Mouse (Mus musculus) heart, postnatal 36 days (tissue): ENCODE results near the gene Sox2. TPM values are rescaled to one million over a fixed set of nuclear protein-coding genes. Genes with fewer than 3 reads are reported as not detected.

ENCODE experiments used
- DNase-seq, 2 experiments: peaks; one replicate each; pipeline ENCODE4 v3.0.0; 2021 to 2022
- intact Hi-C: fragments of 180-260 bp; cut with DNase I; formaldehyde crosslinking; loops from one replicate; pipeline ENCODE4 v1.15.1; 2025
- total RNA-seq, 2 experiments: library from RNA; stranded (reverse); gene quantifications; 2 replicates each; pipeline ENCODE4 v1.2.3; 2021

The Sox2 gene
- total RNA-seq, 2 experiments from 2014 or later: 0.16 TPM; not detected in 1

GRCm38 (mm10) chr3:34658241-34658965 is 8.2 kb downstream of the Sox2 start:
- intact Hi-C loops: no loop called here
- no peak for DNase-seq

DNA sequence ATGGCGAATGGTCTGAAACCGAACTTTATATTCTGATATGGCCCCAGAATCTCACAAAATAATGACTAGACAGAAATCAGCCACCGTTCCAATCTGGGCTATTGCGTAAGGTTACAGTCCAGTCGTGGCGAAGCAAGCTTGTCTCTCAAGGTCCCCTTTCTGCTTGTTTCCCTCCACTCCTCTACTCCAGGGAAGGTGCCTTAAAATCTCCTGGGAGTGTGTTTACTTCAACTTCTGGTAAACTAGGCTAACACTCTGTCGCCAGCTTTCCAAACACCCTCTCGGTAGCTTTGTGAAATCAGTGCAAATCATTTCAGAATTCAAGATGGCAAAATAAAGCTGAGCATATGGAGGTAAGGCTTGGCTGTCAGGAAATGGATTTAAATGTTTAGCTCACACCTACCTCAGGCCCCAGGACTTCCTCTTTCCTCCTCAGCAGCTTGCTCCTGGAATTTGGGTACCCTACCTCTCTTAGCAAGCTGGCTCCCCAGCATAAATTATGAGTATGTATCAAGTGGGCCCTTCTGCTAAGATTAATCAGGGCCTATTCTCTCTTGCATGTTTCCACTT is 8.8 kb downstream of the Sox2 start:
- DNase-seq: no peak
- intact Hi-C loops: no loop called here

GRCm38 (mm10) chr3:34659861-34660260 is 9.7 kb downstream of the Sox2 start:
- intact Hi-C loops: no loop called here
- no peak for DNase-seq

GRCm38 (mm10) chr3:34660542-34661290 is 10.5 kb downstream of the Sox2 start:
- no peak for DNase-seq
- intact Hi-C loops: no loop called here

DNA sequence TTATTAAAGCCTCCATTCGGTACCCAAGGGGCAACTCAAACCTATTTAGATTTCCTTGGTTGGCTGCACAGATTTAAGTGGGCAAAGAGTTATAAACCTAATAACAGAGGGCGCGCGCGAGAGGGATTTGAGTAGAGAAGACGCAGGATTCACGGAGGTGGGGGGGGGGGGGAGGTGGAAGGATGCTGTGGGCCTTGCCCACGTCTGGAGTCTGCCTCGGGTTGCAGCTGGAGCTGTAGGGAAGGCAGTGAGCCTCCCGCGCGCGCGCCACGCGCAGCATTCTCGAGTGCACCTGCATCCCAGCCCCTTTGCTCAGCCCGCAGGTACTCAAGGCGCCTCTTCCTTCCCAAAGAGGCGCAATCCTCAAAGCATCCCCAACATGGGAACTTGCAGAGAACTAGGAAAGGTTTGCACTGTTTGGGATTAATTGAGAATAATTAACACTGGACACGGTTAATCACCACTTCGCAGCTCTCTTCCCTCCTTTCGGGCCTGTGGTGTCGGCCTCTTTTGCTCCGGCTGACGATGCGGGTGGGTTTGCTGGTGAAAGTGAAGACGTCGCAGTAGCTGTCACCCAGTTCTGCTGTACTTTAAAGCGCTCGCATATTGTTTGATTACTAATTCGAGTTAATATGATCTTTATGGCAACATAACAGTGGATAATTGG is 11.3 kb downstream of the Sox2 start:
- no peak for DNase-seq
- intact Hi-C loops: no loop called here

DNA sequence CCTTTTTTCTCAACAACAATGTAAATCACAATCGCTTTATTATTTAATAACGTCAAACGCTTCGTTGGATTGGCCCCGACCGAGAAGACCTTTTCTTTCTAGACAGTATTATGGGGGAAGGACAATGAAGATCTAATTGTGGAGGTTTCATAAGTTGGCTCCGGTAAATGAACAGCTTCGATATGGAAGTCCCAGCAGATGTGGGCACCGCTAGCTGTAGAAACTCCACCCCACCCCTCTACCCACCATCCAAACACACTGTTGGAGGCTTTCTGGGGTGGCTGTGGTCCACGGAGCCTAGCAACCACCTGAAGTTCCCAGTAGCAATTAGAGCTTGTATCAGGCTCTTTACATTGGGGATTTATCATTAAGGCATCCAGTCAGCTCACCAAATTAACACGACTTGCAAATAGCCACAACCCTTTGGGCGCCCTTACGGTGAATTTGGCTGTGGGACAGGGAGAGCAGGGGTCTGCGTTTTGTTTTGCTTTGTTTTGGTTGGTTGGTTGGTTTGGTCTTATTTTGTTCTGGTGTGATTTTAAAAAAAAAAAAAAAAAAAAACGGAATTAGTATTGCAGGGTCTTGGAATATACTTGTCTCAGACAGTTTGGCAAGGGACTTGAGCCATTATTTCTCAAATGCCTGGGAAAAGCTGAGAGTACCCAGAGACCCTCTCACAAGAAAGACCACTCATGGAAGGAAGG is 12.0 kb downstream of the Sox2 start:
- DNase-seq: no peak

DNA sequence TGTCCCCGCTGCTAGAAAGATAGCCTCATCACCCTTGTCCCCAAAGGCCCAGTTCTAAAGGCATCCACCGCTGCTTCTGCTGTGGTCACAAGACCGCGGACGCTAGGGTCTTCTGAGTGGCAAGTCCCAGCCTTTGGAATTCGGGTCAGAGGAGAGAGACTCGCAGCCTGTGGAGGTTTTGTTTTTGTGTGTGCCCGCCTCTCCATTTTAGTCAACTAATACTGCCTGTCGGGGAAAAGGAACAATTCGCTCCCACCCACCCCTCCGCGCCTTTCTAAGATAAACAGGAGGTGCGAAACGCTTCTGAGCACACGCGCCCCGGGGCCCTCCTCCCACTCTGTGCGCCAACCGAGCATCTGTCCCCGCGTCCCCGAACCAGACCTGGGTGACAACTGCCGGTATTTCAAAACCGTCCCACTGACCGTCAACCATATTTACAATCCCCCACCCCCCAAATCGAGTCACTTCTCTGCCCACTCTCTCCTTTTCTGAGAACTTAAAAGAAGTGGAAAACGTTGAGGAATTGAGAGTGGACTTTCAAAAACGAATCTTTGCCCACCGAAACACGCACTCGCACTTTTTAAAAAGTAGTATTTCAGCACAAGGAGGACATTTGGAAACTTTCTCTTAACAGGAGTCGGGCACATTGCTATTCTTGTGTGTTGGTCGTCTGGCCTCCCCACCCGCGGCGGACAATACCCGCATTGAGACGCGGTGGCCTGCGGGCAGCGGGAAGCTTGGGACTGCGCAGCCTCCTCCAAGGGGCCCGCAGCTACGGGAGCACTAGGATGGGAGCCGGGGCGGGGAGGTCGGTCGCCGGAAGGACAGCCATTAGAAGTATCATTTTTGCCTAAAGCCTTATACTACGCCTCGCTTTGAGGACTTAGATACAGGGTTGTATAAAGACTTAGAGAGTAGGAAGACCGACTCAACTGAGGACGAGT is 12.8 kb downstream of the Sox2 start:
- no peak for DNase-seq
- intact Hi-C loops: no loop called here

More for the DNA sequence above, 12.0 kb downstream of the Sox2 start:
- intact Hi-C loops: no loop called here

DNA sequence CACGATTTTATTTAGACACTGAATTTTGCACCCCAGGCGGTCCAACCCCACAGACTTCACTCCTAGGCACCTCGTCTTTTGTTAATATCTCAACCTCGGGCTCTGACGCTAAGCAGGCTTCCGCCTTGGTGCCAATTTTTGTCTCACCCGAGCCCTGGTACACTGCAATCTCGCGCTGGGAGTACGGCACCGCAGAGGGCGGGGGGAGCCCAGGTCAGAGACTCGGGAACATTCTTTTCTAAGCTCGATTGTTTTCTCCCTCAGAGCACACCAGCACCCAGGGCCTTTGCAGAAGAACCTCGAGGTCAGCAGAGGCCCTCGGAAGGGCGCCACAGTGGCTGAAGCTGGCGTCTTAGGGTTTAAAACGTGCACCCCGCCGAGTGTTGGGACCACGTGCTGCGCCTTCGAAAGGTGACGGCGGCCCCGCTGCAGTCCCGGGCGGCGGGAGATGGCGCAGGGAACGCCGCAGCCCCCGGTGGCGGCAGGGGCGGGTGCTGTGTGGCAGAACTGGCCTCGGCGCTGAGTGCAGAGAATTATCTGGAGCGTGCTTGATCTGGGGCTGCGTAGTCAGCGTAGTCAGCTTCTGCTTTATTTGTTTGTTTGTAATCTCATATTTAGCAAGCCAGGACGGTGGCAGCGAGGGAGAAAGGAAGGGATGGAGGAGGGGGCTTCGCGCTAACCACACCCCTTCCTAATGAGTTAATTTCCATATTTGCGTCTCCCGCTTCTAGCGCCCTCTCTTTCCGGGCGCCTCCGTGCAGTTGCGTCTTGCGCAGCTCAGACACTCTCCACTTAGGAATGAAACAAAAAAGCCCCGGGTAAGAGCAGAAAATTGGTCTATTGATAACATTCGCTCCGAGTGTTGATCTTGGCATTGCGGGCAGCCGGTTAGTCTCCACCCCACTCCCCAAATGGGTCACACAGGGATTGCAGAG is 13.8 kb downstream of the Sox2 start:
- DNase-seq: peak in 1 of 2 experiments; percentile 17
- intact Hi-C loops: no loop called here

- peak in 1 of 2 experiments; percentile 22 for DNase-seq
- intact Hi-C loops: no loop called here
Observed at GRCm38 (mm10) chr3:34664636-34665531, 14.7 kb downstream of the Sox2 start.

DNA sequence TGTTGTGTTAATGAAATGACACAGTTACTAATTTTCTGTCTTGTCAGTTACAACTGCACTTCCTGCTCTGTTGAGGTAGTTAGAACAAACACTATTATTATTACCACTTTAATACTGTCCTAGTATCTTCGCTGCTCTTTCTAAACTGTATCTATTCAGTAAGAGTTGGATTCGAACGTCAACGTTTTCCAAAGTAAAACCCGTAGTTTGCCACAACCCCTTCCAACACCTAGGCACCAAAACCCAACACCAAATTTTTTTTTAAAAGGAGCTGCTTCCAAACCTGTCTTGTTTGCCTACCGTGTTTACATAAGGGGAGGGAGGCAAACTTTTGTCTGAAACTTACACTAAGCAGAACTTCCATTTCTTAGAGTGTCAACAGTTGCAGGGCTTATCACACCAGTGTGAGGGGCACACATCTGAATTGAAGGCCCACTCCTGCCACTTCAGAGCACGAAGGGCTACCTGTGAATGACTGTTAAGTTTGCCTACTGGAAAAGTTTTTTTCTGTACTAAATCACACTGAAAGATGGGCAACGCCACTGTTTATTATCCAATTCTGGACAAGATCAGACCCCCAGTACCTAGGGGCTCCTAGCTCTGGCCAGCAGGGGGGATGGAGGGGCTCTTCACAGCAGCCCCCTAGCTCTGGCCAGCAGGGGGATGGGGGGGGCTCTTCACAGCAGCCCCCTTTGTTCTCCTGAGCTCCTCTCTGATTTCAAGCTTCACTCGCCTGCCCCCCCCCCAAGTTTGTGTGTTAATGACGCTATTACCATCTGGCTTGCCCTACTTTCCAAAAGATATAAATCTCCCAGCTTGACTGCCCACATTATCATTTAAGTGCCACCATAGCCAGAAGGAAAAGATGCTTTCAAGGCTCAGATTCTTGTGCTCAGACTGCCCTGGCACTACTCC is 15.8 kb downstream of the Sox2 start:
- intact Hi-C loops: no loop called here

DNA sequence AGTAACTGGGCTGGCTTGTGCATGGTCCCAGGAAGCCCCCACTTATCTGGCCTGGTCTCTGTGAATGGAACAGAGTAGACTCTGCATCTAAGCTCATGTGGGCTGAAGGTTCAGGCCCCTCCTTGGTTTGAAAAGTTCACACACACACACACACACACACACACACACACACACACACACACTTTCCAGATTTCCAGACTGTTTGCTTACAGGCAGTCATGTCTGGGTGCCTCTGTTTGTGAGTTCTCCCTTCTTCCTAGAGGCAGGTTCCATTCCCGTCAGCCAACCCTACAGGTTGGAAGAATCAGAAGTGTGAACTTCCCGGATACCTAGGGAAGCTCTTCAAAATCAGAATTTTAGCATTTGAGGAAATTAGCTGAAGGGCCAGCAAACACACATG is 17.0 kb downstream of the Sox2 start:
- intact Hi-C loops: no loop called here
- DNase-seq: no peak

More for the DNA sequence above, 15.8 kb downstream of the Sox2 start:
- DNase-seq: no peak

GRCm38 (mm10) chr3:34667881-34668817 is 17.9 kb downstream of the Sox2 start:
- DNase-seq: no peak
- intact Hi-C loops: no loop called here

DNA sequence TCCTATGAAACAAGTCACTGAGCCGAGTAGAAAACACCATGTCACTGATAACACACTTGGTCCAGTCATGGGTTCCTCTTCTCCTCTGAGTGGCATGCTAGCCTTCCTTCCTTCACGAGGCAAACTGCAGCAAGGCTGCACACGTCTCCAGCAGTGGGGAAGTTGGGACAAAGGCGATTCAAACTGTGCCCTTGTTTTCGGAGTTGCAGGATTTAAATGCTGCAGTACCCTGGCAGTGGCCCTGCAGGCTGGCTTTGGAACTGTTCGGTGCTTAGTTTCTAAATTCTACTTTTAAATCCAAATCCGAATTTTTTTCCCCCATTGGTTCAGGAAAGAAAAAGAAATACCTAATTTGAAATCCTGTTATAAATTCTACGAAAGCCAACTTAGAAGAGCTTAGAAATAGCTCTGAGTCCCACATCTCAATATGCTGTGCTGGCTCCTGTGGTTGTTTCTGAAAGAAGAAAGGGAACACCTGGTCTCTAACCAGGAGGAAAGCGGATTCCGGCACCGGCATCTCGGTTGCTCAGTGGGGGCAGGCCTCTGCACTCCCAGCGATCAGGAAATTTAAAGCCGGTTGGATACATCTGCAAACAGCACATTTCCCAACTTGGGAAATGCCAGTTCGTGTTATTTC is 20.9 kb downstream of the Sox2 start:
- no peak for DNase-seq
- intact Hi-C loops: no loop called here

DNA sequence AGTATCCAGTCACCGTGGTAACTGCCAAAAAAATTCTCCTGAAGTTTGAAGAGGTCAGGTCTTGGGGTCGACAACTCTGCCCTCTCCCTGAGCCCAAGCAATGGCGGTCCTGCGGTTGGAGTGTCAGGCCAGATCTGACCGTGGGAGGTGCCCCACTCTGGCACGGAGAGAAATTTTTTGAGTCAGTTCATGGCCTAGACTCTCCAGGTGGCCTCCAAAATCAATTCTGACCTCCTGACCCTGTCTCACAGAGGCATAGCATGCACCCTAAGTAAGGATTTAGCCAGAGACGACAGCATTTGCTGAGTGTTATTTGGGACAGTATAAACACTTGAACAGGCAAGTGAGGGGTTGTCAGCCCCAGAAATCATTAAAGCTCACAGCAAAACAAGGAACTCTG is 28.6 kb downstream of the Sox2 start:
- no peak for DNase-seq
- intact Hi-C loops: no loop called here

DNA sequence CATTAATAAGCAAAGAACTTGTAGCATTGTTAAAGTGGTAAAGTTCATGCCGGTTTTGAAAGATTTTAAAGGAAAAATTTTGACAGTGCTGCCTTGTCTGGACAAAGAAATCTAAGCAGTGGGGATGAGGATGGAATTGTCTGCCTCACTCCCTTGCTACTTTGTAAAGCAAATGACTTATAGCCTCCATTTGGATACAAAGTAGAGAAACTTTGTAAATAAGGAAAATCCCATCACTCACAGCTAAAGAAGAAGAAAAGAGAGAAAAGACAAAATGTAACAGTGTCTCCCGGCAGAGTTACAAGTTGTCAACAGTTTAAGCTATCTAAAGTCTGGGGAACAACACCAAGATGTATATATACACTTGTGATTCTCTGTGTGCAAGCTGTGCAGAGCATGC is 29.2 kb downstream of the Sox2 start:
- intact Hi-C loops: no loop called here
- no peak for DNase-seq
